Mouse (Mus musculus): Measurements from ENCODE around the gene Ank. TPM values are rescaled to one million over a fixed set of nuclear protein-coding genes. Genes with fewer than 3 reads are reported as not detected.

Gene Ank
- polyA plus RNA-seq, 1 experiment, result 222 TPM

- peak overlapping the region; percentile 41; the same call in 1 of the 2 replicates for H3K27ac ChIP-seq (ENCODE audit: insufficient read depth, low read length)
- TF ChIP-seq CTCF (IDR thresholded peaks at IDR 0.05; ENCODE audit: borderline replicate concordance, insufficient read depth, low read depth, low read length), result no peak
- no peaks in the 10 kb centered on the region for H3K27me3 ChIP-seq (ENCODE audit: control insufficient read depth, insufficient read depth, low read length)
- H3K4me1 ChIP-seq (ENCODE audit: control insufficient read depth, insufficient read depth, low read length), result peaks cover 20% of the 10 kb centered on the region
- 26% methylated on average over 1 of the region's 1 CpGs for WGBS
- no peak overlapping the region for H3K4me3 ChIP-seq (replicated peaks; ENCODE audit: insufficient read depth, low read depth, low read length)
- DNase-seq, result no peak
These were observed 50.5 kb downstream of the Ank start for GRCm38 (mm10) chr15:27516927-27517326.

DNA sequence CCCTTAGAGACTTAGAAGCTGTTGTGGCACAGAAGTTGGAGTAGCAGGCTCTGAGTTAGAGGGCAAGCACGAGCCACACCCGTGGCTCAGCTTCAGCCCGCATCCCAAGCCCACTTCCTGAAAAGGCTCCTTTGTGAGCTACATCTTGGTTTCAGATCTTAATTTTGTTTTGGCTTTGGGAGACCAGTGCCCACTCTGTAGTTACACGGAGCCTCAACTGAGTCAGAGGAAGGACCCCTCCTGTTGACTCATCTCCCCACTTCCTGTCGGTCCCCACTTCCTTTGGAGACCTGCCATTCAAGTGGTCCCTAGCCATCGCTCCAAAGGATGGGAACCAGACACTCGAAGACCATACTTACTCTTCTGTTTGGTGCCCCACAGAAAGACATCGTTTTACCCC lies 51.5 kb downstream of the Ank start:
- Histone ChIP-seq H3K27ac (ENCODE audit: insufficient read depth, low read length) (0 out of 2 replicates have a peak overlapping the region, but pooled peaks have one; percentile 11), H3K4me1 (ENCODE audit: control insufficient read depth, insufficient read depth, low read length) (peaks cover 14% of the 10 kb centered on the region), H3K27me3 (ENCODE audit: control insufficient read depth, insufficient read depth, low read length) (no peaks in the 10 kb centered on the region), H3K4me3 (replicated peaks; ENCODE audit: insufficient read depth, low read depth, low read length) (no peak overlapping the region)
- WGBS, result 75% methylated on average over 8 of the region's 8 CpGs
- DNase-seq, result no peak
- TF ChIP-seq CTCF (IDR thresholded peaks at IDR 0.05; ENCODE audit: borderline replicate concordance, insufficient read depth, low read depth, low read length) (no peak), POLR2A (IDR thresholded peaks at IDR 0.05; ENCODE audit: borderline replicate concordance, insufficient read depth, low read length) (no peak)

DNA sequence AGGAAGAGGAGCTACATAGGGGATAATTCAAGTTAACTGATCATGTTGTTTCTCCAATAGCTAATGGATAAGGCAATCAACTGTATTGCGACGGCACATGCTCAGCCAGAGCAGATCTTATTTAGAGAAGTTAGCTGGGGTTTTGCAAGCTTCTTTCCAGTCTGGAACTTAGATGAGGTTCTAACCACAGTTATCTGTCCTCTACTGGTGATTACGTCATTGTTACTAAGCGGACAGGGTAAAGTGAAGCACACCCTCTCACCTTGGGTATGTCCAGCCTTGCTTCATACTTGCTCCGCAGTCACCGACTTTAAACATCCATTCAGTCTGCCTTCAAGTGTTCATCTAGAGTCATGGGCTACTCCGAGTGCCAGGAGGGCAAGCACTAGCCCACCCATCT lies 53.4 kb downstream of the Ank start:
- no peak for DNase-seq
- TF ChIP-seq CTCF (IDR thresholded peaks at IDR 0.05; ENCODE audit: borderline replicate concordance, insufficient read depth, low read depth, low read length), result no peak
- TF ChIP-seq POLR2A (IDR thresholded peaks at IDR 0.05; ENCODE audit: borderline replicate concordance, insufficient read depth, low read length), result no peak
- H3K27me3 ChIP-seq (ENCODE audit: control insufficient read depth, insufficient read depth, low read length), result no peaks in the 10 kb centered on the region
- H3K4me1 ChIP-seq (ENCODE audit: control insufficient read depth, insufficient read depth, low read length), result peaks cover 12% of the 10 kb centered on the region; the same call in 1 of the 2 replicates
- H3K27ac ChIP-seq (ENCODE audit: insufficient read depth, low read length), result no peak overlapping the region
- no peak overlapping the region for H3K4me3 ChIP-seq (replicated peaks; ENCODE audit: insufficient read depth, low read depth, low read length)
- WGBS, result 89% methylated on average over 7 of the region's 7 CpGs

DNA sequence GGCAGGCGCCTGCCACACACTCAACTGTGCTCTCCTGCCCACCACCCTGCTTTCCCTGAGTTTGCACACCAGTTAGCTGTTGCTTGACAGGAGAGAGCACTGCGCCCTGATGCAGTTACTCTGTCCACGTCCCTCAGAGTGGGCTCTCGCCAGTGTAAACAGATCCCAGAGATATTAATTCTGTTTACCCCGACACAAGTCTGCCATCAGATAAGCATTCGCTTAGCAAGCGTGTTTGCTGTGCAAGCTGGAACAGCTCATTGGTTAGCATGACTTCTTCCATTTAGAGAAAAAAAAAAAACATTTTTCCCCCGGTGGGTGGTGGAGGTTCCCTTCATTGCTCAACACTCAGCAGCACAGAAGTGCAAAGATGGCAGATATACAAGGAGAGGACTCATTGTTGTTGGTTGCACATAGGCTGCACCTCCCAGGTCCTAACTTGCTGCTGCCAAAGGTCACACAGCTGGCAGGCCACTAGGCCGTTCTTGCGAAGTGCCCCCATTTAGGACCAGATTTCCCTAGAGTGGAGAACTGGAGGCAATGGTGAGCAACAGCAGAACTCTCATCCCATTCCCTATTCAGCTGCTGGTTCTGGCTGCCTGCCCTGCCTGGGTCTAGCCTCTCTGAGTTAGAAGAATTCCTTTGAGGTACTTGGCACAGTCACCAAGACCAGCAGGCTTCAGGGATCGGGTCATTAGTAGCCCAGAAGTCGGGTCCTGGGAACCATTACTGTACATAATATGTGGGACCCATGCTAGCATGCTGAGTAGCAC lies 58.9 kb downstream of the Ank start:
- TF ChIP-seq CTCF (IDR thresholded peaks at IDR 0.05; ENCODE audit: borderline replicate concordance, insufficient read depth, low read depth, low read length), result no peak
- TF ChIP-seq POLR2A (IDR thresholded peaks at IDR 0.05; ENCODE audit: borderline replicate concordance, insufficient read depth, low read length), result no peak
- Histone ChIP-seq H3K4me3 (replicated peaks; ENCODE audit: insufficient read depth, low read depth, low read length) (no peak overlapping the region), H3K4me1 (ENCODE audit: control insufficient read depth, insufficient read depth, low read length) (peaks cover 21% of the 10 kb centered on the region), H3K27me3 (ENCODE audit: control insufficient read depth, insufficient read depth, low read length) (no peaks in the 10 kb centered on the region), H3K27ac (ENCODE audit: insufficient read depth, low read length) (no peak overlapping the region)
- 69% methylated on average over 12 of the region's 12 CpGs for WGBS
- DNase-seq, result peak in 1 of 2 experiments; percentile 56

- Histone ChIP-seq H3K27ac (ENCODE audit: insufficient read depth, low read length) (no peak overlapping the region), H3K27me3 (ENCODE audit: control insufficient read depth, insufficient read depth, low read length) (no peaks in the 10 kb centered on the region), H3K4me1 (ENCODE audit: control insufficient read depth, insufficient read depth, low read length) (peaks cover 29% of the 10 kb centered on the region), H3K4me3 (replicated peaks; ENCODE audit: insufficient read depth, low read depth, low read length) (no peak overlapping the region)
- no peak for TF ChIP-seq CTCF (IDR thresholded peaks at IDR 0.05; ENCODE audit: borderline replicate concordance, insufficient read depth, low read depth, low read length)
- no peak for TF ChIP-seq POLR2A (IDR thresholded peaks at IDR 0.05; ENCODE audit: borderline replicate concordance, insufficient read depth, low read length)
- DNase-seq, result no peak
- 81% methylated on average over 4 of the region's 4 CpGs for WGBS
These were observed 62.4 kb downstream of the Ank start for GRCm38 (mm10) chr15:27528896-27529295.

DNA sequence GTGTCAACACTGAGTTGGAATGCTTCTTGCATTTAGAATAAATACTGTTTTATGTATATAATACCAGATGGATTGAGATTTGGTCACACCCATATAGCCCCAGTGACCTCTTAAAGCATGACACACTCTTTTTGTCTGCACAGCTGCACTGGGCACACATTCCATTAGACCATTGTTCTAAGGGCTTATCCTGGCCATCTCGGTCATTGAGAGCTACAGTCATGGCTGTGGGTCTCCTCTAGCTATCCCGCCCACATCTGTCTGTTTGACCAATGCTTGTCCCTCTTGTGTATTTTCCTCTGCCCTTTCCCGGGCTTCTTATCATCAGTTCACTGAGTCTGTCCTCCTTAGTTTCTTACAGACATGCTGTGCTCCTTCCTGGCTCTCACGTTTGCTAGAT lies 63.5 kb downstream of the Ank start:
- WGBS, result 60% methylated on average over 4 of the region's 4 CpGs
- Histone ChIP-seq H3K4me1 (ENCODE audit: control insufficient read depth, insufficient read depth, low read length) (peaks cover 25% of the 10 kb centered on the region), H3K27me3 (ENCODE audit: control insufficient read depth, insufficient read depth, low read length) (no peaks in the 10 kb centered on the region), H3K27ac (ENCODE audit: insufficient read depth, low read length) (no peak overlapping the region), H3K4me3 (replicated peaks; ENCODE audit: insufficient read depth, low read depth, low read length) (no peak overlapping the region)
- no peak for DNase-seq
- TF ChIP-seq POLR2A (IDR thresholded peaks at IDR 0.05; ENCODE audit: borderline replicate concordance, insufficient read depth, low read length) (no peak), CTCF (IDR thresholded peaks at IDR 0.05; ENCODE audit: borderline replicate concordance, insufficient read depth, low read depth, low read length) (no peak)

- peaks cover 27% of the 10 kb centered on the region for H3K4me1 ChIP-seq (ENCODE audit: control insufficient read depth, insufficient read depth, low read length)
- TF ChIP-seq CTCF (IDR thresholded peaks at IDR 0.05; ENCODE audit: borderline replicate concordance, insufficient read depth, low read depth, low read length), result no peak
- 72% methylated on average over 3 of the region's 3 CpGs for WGBS
- no peak for DNase-seq
- no peak overlapping the region for H3K27ac ChIP-seq (ENCODE audit: insufficient read depth, low read length)
- no peak overlapping the region for H3K4me3 ChIP-seq (replicated peaks; ENCODE audit: insufficient read depth, low read depth, low read length)
- H3K27me3 ChIP-seq (ENCODE audit: control insufficient read depth, insufficient read depth, low read length), result no peaks in the 10 kb centered on the region
These were observed 66.6 kb downstream of the Ank start for GRCm38 (mm10) chr15:27533036-27533435.

DNA sequence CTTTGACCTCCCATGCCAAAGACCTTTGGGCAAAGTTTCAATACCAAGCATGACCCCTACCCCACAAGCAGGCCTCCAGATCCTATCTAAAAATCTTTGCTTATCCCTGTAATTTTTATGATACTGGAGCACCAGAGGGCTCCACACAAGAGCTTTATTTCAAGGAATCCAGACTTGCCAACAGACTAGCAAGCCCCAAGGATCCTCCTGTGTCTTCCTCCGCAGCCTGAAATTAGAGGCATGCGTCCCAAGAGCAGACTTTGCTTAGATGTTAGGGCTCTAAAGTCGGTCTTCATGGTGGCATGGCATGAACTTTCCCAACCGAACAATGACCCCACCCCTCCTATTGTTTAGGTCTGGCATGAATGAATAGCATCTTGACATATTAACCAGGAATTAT lies 69.2 kb downstream of the Ank start:
- Histone ChIP-seq H3K27ac (ENCODE audit: insufficient read depth, low read length) (no peak overlapping the region), H3K4me1 (ENCODE audit: control insufficient read depth, insufficient read depth, low read length) (peaks cover 44% of the 10 kb centered on the region), H3K4me3 (replicated peaks; ENCODE audit: insufficient read depth, low read depth, low read length) (no peak overlapping the region), H3K27me3 (ENCODE audit: control insufficient read depth, insufficient read depth, low read length) (no peaks in the 10 kb centered on the region)
- DNase-seq, result no peak
- WGBS, result 59% methylated on average over 4 of the region's 4 CpGs
- no peak for TF ChIP-seq CTCF (IDR thresholded peaks at IDR 0.05; ENCODE audit: borderline replicate concordance, insufficient read depth, low read depth, low read length)
- no peak for TF ChIP-seq POLR2A (IDR thresholded peaks at IDR 0.05; ENCODE audit: borderline replicate concordance, insufficient read depth, low read length)
